Mouse (Mus musculus) CD4-positive, CD25-positive, alpha-beta regulatory T cell, adult 2 months (primary cell): ENCODE data around the gene Mcm8.

Experiments used
- DNase-seq: peaks from one replicate; pipeline ENCODE4 v3.0.0-alpha.2; 2012; ENCODE audit warnings: low read depth, low spot score

Mcm8 gene

GRCm38 (mm10) chr2:132871663-132872062 is 55.7 kb downstream of the Mcm8 start:
- DNase-seq: no peak

GRCm38 (mm10) chr2:132873657-132874326 is 57.9 kb downstream of the Mcm8 start:
- peak; percentile 51 for DNase-seq

GRCm38 (mm10) chr2:132876991-132877390 is 61.0 kb downstream of the Mcm8 start:
- no peak for DNase-seq

GRCm38 (mm10) chr2:132879261-132880044 is 63.5 kb downstream of the Mcm8 start:
- DNase-seq: peak; percentile 29

- DNase-seq: no peak
Measured at GRCm38 (mm10) chr2:132880844-132881645, 65.1 kb downstream of the Mcm8 start, which contains the start of gene Lrrn4. Lrrn4 (minus strand) TSS chr2:132880891.

GRCm38 (mm10) chr2:132884303-132884967 is 68.5 kb downstream of the Mcm8 start:
- DNase-seq: no peak

GRCm38 (mm10) chr2:132885312-132885711 is 69.4 kb downstream of the Mcm8 start:
- no peak for DNase-seq
